Mouse (Mus musculus) adrenal gland, postnatal 36 days (tissue): ENCODE results near the gene Pbp2. TPM values are rescaled to one million over a fixed set of nuclear protein-coding genes. Genes with fewer than 3 reads are reported as not detected.

Experiments used
- total RNA-seq, 2 experiments: library from RNA; stranded (reverse); gene quantifications; 2 replicates each; pipeline ENCODE4 v1.2.3; 2021

Gene Pbp2
- total RNA-seq, 2 experiments from 2014 or later: not detected

Other genes with a start within 250 kb of the Pbp2 start
- gene Gprc5a, start 244.8 kb downstream of the Pbp2 start, total RNA-seq: 1 to 10 TPM in 1 of 2 experiments, under 1 TPM in 1; 0.72 to 1.1 TPM
- gene Gprc5d, start 192.1 kb downstream of the Pbp2 start, total RNA-seq: not detected
- 10 to 100 TPM; 26.5 to 31.9 TPM for gene Fam234b, start 112.4 kb downstream of the Pbp2 start, total RNA-seq
- gene Hebp1, start 112.4 kb downstream of the Pbp2 start, total RNA-seq: 10 to 100 TPM; 18.2 to 28.0 TPM
- gene Gsg1, start 56.1 kb downstream of the Pbp2 start, total RNA-seq: not detected
- 10 to 100 TPM; 25.9 to 46.9 TPM for gene Emp1, start 52.1 kb upstream of the Pbp2 start, total RNA-seq